Mouse (Mus musculus) ES-E14 (cell line): ENCODE data around the gene Ccdc92. TPM values are rescaled to one million over a fixed set of nuclear protein-coding genes. Genes with fewer than 3 reads are reported as not detected.

ENCODE experiments used
- DNase-seq: peaks from one replicate; pipeline ENCODE4 v3.0.0-alpha.2; 2013; ENCODE audit warnings: low read depth, low spot score
- H3K27ac ChIP-seq: 2 replicates; pipeline ENCODE4 v1.5.1; 2012; ENCODE audit warnings: low read depth, mild to moderate bottlenecking, low read length, moderate library complexity, mixed read lengths; ENCODE audit not compliant: poor library complexity, insufficient read depth, severe bottlenecking
- H3K36me3 ChIP-seq: 2 replicates; pipeline ENCODE4 v1.6.1; 2012; ENCODE audit warnings: mild to moderate bottlenecking, low read length, moderate library complexity, mixed read lengths; ENCODE audit not compliant: control insufficient read depth, poor library complexity, insufficient read depth, severe bottlenecking
- H3K4me1 ChIP-seq, 2 experiments: fragments of 150-350 bp in 1 of 2; sonication (generic) in 1 of 2; 2 replicates each; pipeline ENCODE4 v1.6.1; 2012; ENCODE audit warnings: low read length in 2 of 2, mild to moderate bottlenecking in 1 of 2, mixed read lengths in 1 of 2; ENCODE audit not compliant: control insufficient read depth in 2 of 2, insufficient read depth in 2 of 2, poor library complexity in 1 of 2
- H3K4me3 ChIP-seq, 2 experiments: fragments of 150-350 bp in 1 of 2; sonication (generic) in 1 of 2; 2 replicates each; pipeline ENCODE4 v1.5.1; 2012; ENCODE audit warnings: low read length in 2 of 2, low read depth in 1 of 2, mild to moderate bottlenecking in 1 of 2, mixed read lengths in 1 of 2; ENCODE audit not compliant: insufficient read depth in 1 of 2, poor library complexity in 1 of 2, severe bottlenecking in 1 of 2
- H3K9ac ChIP-seq: 2 replicates; pipeline ENCODE4 v1.6.1; 2012; ENCODE audit warnings: low read depth, mild to moderate bottlenecking, low read length, mixed read lengths; ENCODE audit not compliant: poor library complexity, insufficient read depth, severe bottlenecking
- H3K9me3 ChIP-seq: fragments of 150-350 bp; sonication (generic); 2 replicates; pipeline ENCODE4 v1.6.1; 2012; ENCODE audit warnings: low read depth, mild to moderate bottlenecking, low read length; ENCODE audit not compliant: control insufficient read depth, insufficient read depth
- CHD2 ChIP-seq: IDR thresholded peaks from 2 replicates; pipeline ENCODE4 v1.6.1; 2014; ENCODE audit warnings: mild to moderate bottlenecking, low read depth, low read length, inconsistent platforms
- HCFC1 ChIP-seq: IDR thresholded peaks from 2 replicates; pipeline ENCODE4 v1.6.1; 2012; ENCODE audit warnings: low read length, inconsistent platforms, borderline replicate concordance; ENCODE audit not compliant: insufficient read depth
- MAFK ChIP-seq: IDR thresholded peaks from 2 replicates; pipeline ENCODE4 v1.6.1; 2014; ENCODE audit warnings: mild to moderate bottlenecking, low read depth, low read length, inconsistent platforms; ENCODE audit not compliant: insufficient read depth
- ZC3H11A ChIP-seq: IDR thresholded peaks from 2 replicates; pipeline ENCODE4 v1.6.1; 2012; ENCODE audit warnings: low read depth, mild to moderate bottlenecking, inconsistent platforms, low read length, borderline replicate concordance
- ZNF384 ChIP-seq: IDR thresholded peaks from 2 replicates; pipeline ENCODE4 v1.6.1; 2012; ENCODE audit warnings: low read depth, low read length, inconsistent platforms
- in situ Hi-C, 2 experiments: fragments of 600-800 bp; cut with MboI; formaldehyde crosslinking; loops; one replicate each; pipeline ENCODE4 v1.15.1; 2025; ENCODE audit warnings: low sequenced_read_pairs in 2 of 2, inconsistent platforms in 1 of 2; ENCODE audit not compliant: unreplicated experiment in 2 of 2
- total RNA-seq: library from RNA; depleted of rRNA; stranded (reverse); fragments of 300-350 nt; gene quantifications from 2 replicates; pipeline ENCODE4 v1.2.3, GENCODE M21; 2012

The Ccdc92 gene
- total RNA-seq, 1 experiment = 3.9 TPM

- H3K4me1 ChIP-seq = no peaks in the 10 kb centered on the region; a peak in 1 of 4 replicates
- H3K9me3 ChIP-seq = no peaks in the 10 kb centered on the region
- no peak overlapping the region for H3K9ac ChIP-seq
- H3K27ac ChIP-seq = no peak overlapping the region
- TF ChIP-seq MAFK (no peak), HCFC1 (no peak), ZC3H11A (no peak), ZNF384 (no peak), CHD2 (no peak)
- no peak for DNase-seq
- H3K36me3 ChIP-seq = no peaks in the 10 kb centered on the region
- H3K4me3 ChIP-seq = no peak overlapping the region
- in situ Hi-C loops = no loop called here
Observed at GRCm38 (mm10) chr5:124896135-124896534, 33.9 kb upstream of the Ccdc92 start.

GRCm38 (mm10) chr5:124891921-124892370 lies 29.7 kb upstream of the Ccdc92 start:
- no peaks in the 10 kb centered on the region for H3K9me3 ChIP-seq
- TF ChIP-seq HCFC1 = no peak
- H3K36me3 ChIP-seq = peaks cover 2% of the 10 kb centered on the region; the same call in 1 of the 2 replicates
- no peak overlapping the region for H3K4me3 ChIP-seq
- no peak overlapping the region for H3K27ac ChIP-seq
- no peak for DNase-seq
- in situ Hi-C loops = no loop called here
- no peaks in the 10 kb centered on the region; a peak in 1 of 4 replicates for H3K4me1 ChIP-seq
- H3K9ac ChIP-seq = no peak overlapping the region

- no peaks in the 10 kb centered on the region for H3K9me3 ChIP-seq
- peaks cover 18% of the 10 kb centered on the region for H3K36me3 ChIP-seq
- no peak for TF ChIP-seq MAFK
- no peak for TF ChIP-seq CHD2
- no peak for TF ChIP-seq ZNF384
- TF ChIP-seq HCFC1 = no peak
- TF ChIP-seq ZC3H11A = no peak
- H3K4me1 ChIP-seq = no peaks in the 10 kb centered on the region; a peak in 1 of 4 replicates
- no peak overlapping the region for H3K4me3 ChIP-seq
- H3K9ac ChIP-seq = no peak overlapping the region
- DNase-seq = no peak
- in situ Hi-C loops = no loop called here
- H3K27ac ChIP-seq = no peak overlapping the region
Observed at GRCm38 (mm10) chr5:124888661-124889060, 26.4 kb upstream of the Ccdc92 start.

- Histone ChIP-seq H3K4me3 (no peak overlapping the region), H3K9me3 (no peaks in the 10 kb centered on the region), H3K4me1 (no peaks in the 10 kb centered on the region), H3K9ac (no peak overlapping the region), H3K36me3 (peaks cover 22% of the 10 kb centered on the region), H3K27ac (no peak overlapping the region)
- TF ChIP-seq CHD2 (no peak), HCFC1 (no peak), ZC3H11A (no peak), MAFK (no peak), ZNF384 (no peak)
- no peak for DNase-seq
- in situ Hi-C loops = no loop called here
Observed at GRCm38 (mm10) chr5:124883877-124884276, 21.7 kb upstream of the Ccdc92 start.

- H3K27ac ChIP-seq = no peak overlapping the region
- peaks cover 12% of the 10 kb centered on the region; the same call in 1 of the 2 replicates for H3K36me3 ChIP-seq
- H3K4me3 ChIP-seq = no peak overlapping the region
- no peak overlapping the region for H3K9ac ChIP-seq
- in situ Hi-C loops = no loop called here
- no peak for DNase-seq
- TF ChIP-seq HCFC1 = no peak
- H3K4me1 ChIP-seq = peaks cover 0 to 2% of the 10 kb centered on the region in 2 experiments; a peak in 1 of 4 replicates
- H3K9me3 ChIP-seq = no peaks in the 10 kb centered on the region
Observed at GRCm38 (mm10) chr5:124879801-124880200, 17.6 kb upstream of the Ccdc92 start.
